9 mouse cellular contexts compared by ENCODE assay signal in genomic region chr1:72716926-72717325, GRCm38 (mm10). TPM values are rescaled to one million over a fixed set of nuclear protein-coding genes. Genes with fewer than 3 reads are reported as not detected.
DNase-seq lines count a peak whose midpoint lies in the region; ATAC-seq and TF ChIP-seq lines count a peak whose summit lies in the region.
"Had no signal": no experiment of that assay in that cellular context is flagged by ENCODE, and none has a peak within 500 bp of the region (broad histone marks: within the 10 kb centered on the region; RNA-seq: fewer than 3 reads in every experiment).

No protein-coding gene starts in this region.

- TF ChIP-seq EP300 in heart, postnatal 0 days (IDR thresholded peaks at IDR 0.05; ENCODE audit: low read depth): no peak

- no peak overlapping the region for H3K27ac ChIP-seq in heart, postnatal 0 days (ENCODE audit: low read depth)
- H3K27ac ChIP-seq: liver, embryonic 15.5 days had no signal

- peaks cover 34% of the 10 kb centered on the region for H3K4me1 ChIP-seq in G1E (ENCODE audit: insufficient read depth, low read depth, low read length)
- H3K4me1 ChIP-seq in heart, postnatal 0 days (ENCODE audit: control insufficient read depth, insufficient read depth): peaks cover 13% of the 10 kb centered on the region

- H3K9ac ChIP-seq in heart, postnatal 0 days (replicated peaks; ENCODE audit: low read depth, low read length): no peak overlapping the region
- H3K9ac ChIP-seq: liver, embryonic 15.5 days had no signal

- H3K9me3 ChIP-seq in G1E (replicated peaks): no peaks in the 10 kb centered on the region
- H3K9me3 ChIP-seq in heart, postnatal 0 days (replicated peaks; ENCODE audit: control insufficient read depth, low read length): no peaks in the 10 kb centered on the region
- H3K9me3 ChIP-seq: liver, embryonic 15.5 days had no signal

- ATAC-seq in G1E (ENCODE audit: extremely low read depth, insufficient number of reproducible peaks, low FRiP score, poor library complexity, severe bottlenecking): peak; percentile 30; the same call in 1 of the 2 replicates
- ATAC-seq in heart, postnatal 0 days (ENCODE audit: insufficient read depth, low read depth): peak; percentile 43; the same call in 1 of the 2 replicates
- ATAC-seq in erythroid progenitor cell, adult 5-6 weeks (replicated peaks; ENCODE audit: low FRiP score, poor library complexity, severe bottlenecking): no peak

- no peak overlapping the region for H3K4me3 ChIP-seq in G1E (ENCODE audit: low read depth, low read length)
- H3K4me3 ChIP-seq in heart, postnatal 0 days (ENCODE audit: low read depth, low read length): no peak overlapping the region
- H3K4me3 ChIP-seq: liver, embryonic 15.5 days had no signal

- DNase-seq in G1E (ENCODE audit: low spot score): peak; percentile 44
- peak; percentile 89 for DNase-seq in adrenal gland, postnatal 10 days
- DNase-seq in embryo, embryonic 11.5 days (ENCODE audit: low read depth, low spot score): peak; percentile 73
- peak; percentile 74 for DNase-seq in heart, postnatal 0 days (ENCODE audit: low spot score)
- peak; percentile 61 for DNase-seq in layer of hippocampus, adult 9-11 months
- DNase-seq in lung, postnatal 10 days: peak; percentile 86
- DNase-seq in right cerebral cortex, postnatal 4 days: peak; percentile 91

- no peak overlapping the region for H3K4me2 ChIP-seq in heart, postnatal 0 days (ENCODE audit: low read depth, low read length)
- H3K4me2 ChIP-seq: liver, embryonic 15.5 days had no signal

- no peaks in the 10 kb centered on the region for H3K27me3 ChIP-seq in G1E (ENCODE audit: insufficient read depth, low read length)
- H3K27me3 ChIP-seq in heart, postnatal 0 days (ENCODE audit: control insufficient read depth, insufficient read depth, low read length): no peaks in the 10 kb centered on the region
- H3K27me3 ChIP-seq: liver, embryonic 15.5 days had no signal

- peaks cover 71% of the 10 kb centered on the region for H3K36me3 ChIP-seq in G1E (replicated peaks)
- H3K36me3 ChIP-seq in heart, postnatal 0 days (replicated peaks; ENCODE audit: control insufficient read depth, insufficient read depth, low read length): peaks cover 36% of the 10 kb centered on the region

- TF ChIP-seq CTCF in G1E (IDR thresholded peaks at IDR 0.05; ENCODE audit: low read depth, low read length): peak; percentile 98
- TF ChIP-seq CTCF in heart, postnatal 0 days (IDR thresholded peaks at IDR 0.05; ENCODE audit: low read depth): peak; percentile 97

- WGBS in heart, postnatal 0 days: 8% methylated on average over 5 of the region's 5 CpGs

RNA-seq across cellular contexts. Expression of gene Rpl37a, which starts 5.8 kb away (rescaled TPM):
- 292 and 302 TPM in 2 replicates for total RNA-seq in G1E (2014; fragmentation: Nextera tagmentation)
- total RNA-seq in G1E (2017): 1,269 and 1,321 TPM in 2 replicates
- polyA plus RNA-seq in G1E (2012): 154 and 162 TPM in 2 replicates
- 1,000 to 10,000 TPM; 1,158 to 1,169 TPM for total RNA-seq in adrenal gland, postnatal 10 days (2021)
- total RNA-seq in heart, postnatal 0 days (2014; rRNA removed; ENCODE audit: low replicate concordance): 412 and 421 TPM in 2 replicates
- polyA plus RNA-seq in heart, postnatal 0 days (2015; fragmentation: Nextera tagmentation; extraction: Ambion mirVana): 1,097 and 1,169 TPM in 2 replicates
- total RNA-seq in erythroid progenitor cell, adult 5-6 weeks (2015; ENCODE audit: low replicate concordance): 395 and 505 TPM in 2 replicates
- total RNA-seq in erythroid progenitor cell, adult 5-6 weeks (2017; ENCODE audit: low replicate concordance): 97.7 and 148 TPM in 2 replicates

RNA-seq across cellular contexts. Expression of gene Ankar, which starts 16.5 kb away (rescaled TPM):
- total RNA-seq in G1E (2014; fragmentation: Nextera tagmentation) (not detected in 2 replicates), G1E (2017) (under 0.01 and 0.05 TPM in 2 replicates)
- polyA plus RNA-seq in G1E (2012): not detected in 2 replicates
- not detected for total RNA-seq in adrenal gland, postnatal 10 days (2021)
- not detected in 2 replicates for total RNA-seq in heart, postnatal 0 days (2014; rRNA removed; ENCODE audit: low replicate concordance)
- polyA plus RNA-seq in heart, postnatal 0 days (2015; fragmentation: Nextera tagmentation; extraction: Ambion mirVana): not detected in 2 replicates
- not detected in 2 replicates for total RNA-seq in erythroid progenitor cell, adult 5-6 weeks (2015; ENCODE audit: low replicate concordance)
- total RNA-seq in erythroid progenitor cell, adult 5-6 weeks (2017; ENCODE audit: low replicate concordance): 0.13 TPM in 1 of 2 replicates, not detected in the other
- polyA plus RNA-seq: liver, embryonic 15.5 days had no signal
